Mouse (Mus musculus): ENCODE measurements around the gene Ifit1bl2.

GRCm38 (mm10) chr19:34640623-34641022 lies at the start of gene Ifit1bl2, which contains the start of gene Ifit1:
- TF ChIP-seq CTCF (IDR thresholded peaks at IDR 0.05; ENCODE audit: low read depth, low read length) (no peak), POLR2A (IDR thresholded peaks at IDR 0.05; ENCODE audit: extremely low read depth, insufficient read depth, low read length) (no peak)
